20 mouse cellular contexts compared by ENCODE assay signal in the genomic region with DNA sequence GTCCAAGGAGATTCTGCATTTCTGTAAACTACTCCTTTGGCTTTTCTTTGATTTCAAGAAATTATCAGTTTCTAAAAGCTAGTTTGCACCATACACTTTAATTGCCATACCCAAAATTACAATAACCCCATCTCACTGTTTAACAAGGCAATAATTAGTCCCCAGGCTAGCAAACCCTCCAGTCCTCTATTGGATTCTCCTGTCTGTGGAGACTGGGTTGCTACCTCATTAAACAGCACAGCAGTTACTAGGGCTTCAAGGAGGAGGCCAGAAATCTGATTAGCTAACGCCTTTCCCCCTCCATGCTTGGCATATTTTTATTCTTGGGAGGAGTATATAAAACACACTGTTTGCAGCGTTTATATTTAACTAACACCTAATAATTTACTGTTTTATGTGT.
"Had no signal": no experiment of that assay in that cellular context is flagged by ENCODE, and none has a peak within 500 bp of the region (broad histone marks: within the 10 kb centered on the region; RNA-seq: fewer than 3 reads in every experiment).

No protein-coding gene starts in this region.

- H3K9me3 ChIP-seq: midbrain, embryonic 10.5 days; midbrain, embryonic 12.5 days; neural tube, embryonic 12.5 days; neural tube, embryonic 15.5 days had no signal

- H3K27ac ChIP-seq: liver, embryonic 14.5 days; midbrain, embryonic 10.5 days; midbrain, embryonic 12.5 days; neural tube, embryonic 12.5 days; neural tube, embryonic 15.5 days had no signal

- ATAC-seq: lung, postnatal 0 days; midbrain, embryonic 16.5 days had no signal

- H3K4me1 ChIP-seq: midbrain, embryonic 12.5 days; neural tube, embryonic 12.5 days; neural tube, embryonic 15.5 days had no signal

- DNase-seq: lung, adult 18-20 months; lung, embryonic 14.5 days; lung, postnatal 4 days; midbrain, embryonic 14.5 days; retina, postnatal 1 day; right cerebral cortex, adult 18-20 months; right cerebral cortex, postnatal 25 days; right cerebral cortex, postnatal 4 days; spleen, adult 18-20 months; thymus, adult 18-20 months; thymus, postnatal 25 days; thymus, postnatal 4 days had no signal

- H3K9ac ChIP-seq: liver, embryonic 14.5 days; lung, embryonic 14.5 days; midbrain, embryonic 12.5 days; neural tube, embryonic 12.5 days; neural tube, embryonic 15.5 days had no signal

- H3K27me3 ChIP-seq: midbrain, embryonic 12.5 days; neural tube, embryonic 12.5 days; neural tube, embryonic 15.5 days had no signal

- H3K4me2 ChIP-seq: lung, embryonic 14.5 days; midbrain, embryonic 12.5 days; neural tube, embryonic 12.5 days; neural tube, embryonic 15.5 days had no signal

- H3K36me3 ChIP-seq: midbrain, embryonic 10.5 days; midbrain, embryonic 12.5 days; neural tube, embryonic 12.5 days; neural tube, embryonic 15.5 days had no signal

- H3K4me3 ChIP-seq: midbrain, embryonic 10.5 days; midbrain, embryonic 12.5 days; myocyte; neural tube, embryonic 12.5 days; neural tube, embryonic 15.5 days had no signal
